Mouse (Mus musculus) heart, adult 2 months (tissue): ENCODE results near the gene Hoxa6. TPM values are rescaled to one million over a fixed set of nuclear protein-coding genes. Genes with fewer than 3 reads are reported as not detected.

Experiments used
- DNase-seq, 2 experiments: peaks; one replicate each; pipeline ENCODE4 v3.0.0; 2021
- H3K27ac ChIP-seq: fragments of 200-600 bp; 2 replicates; pipeline ENCODE4 v1.8.1; 2022
- H3K27me3 ChIP-seq: fragments of 200-500 bp; 2 replicates; pipeline ENCODE4 v1.6.1; 2012; ENCODE audit warnings: mild to moderate bottlenecking, low read length, inconsistent platforms, mixed read lengths; ENCODE audit not compliant: control insufficient read depth, insufficient read depth
- H3K36me3 ChIP-seq: fragments of 200-500 bp; 2 replicates; pipeline ENCODE4 v1.6.1; 2012; ENCODE audit warnings: low read length, inconsistent platforms; ENCODE audit not compliant: control insufficient read depth, insufficient read depth
- H3K4me1 ChIP-seq: fragments of 200-500 bp; 2 replicates; pipeline ENCODE4 v1.6.1; 2011; ENCODE audit warnings: low read length; ENCODE audit not compliant: control insufficient read depth, insufficient read depth
- H3K4me3 ChIP-seq: fragments of 200-600 bp; 2 replicates; pipeline ENCODE4 v1.8.1; 2022
- H3K79me2 ChIP-seq: fragments of 200-500 bp; replicated peaks from 2 replicates; pipeline ENCODE4 v1.6.1; 2012; ENCODE audit warnings: mild to moderate bottlenecking, inconsistent platforms, low read length, moderate library complexity, mixed read lengths; ENCODE audit not compliant: control insufficient read depth, insufficient read depth
- H3K9ac ChIP-seq: fragments of 200-500 bp; 2 replicates; pipeline ENCODE4 v1.6.1; 2012; ENCODE audit warnings: low read depth, mild to moderate bottlenecking, control low read depth, inconsistent platforms, low read length, mixed read lengths
- CTCF ChIP-seq: fragments of 200-600 bp; IDR thresholded peaks from 2 replicates; pipeline ENCODE4 v1.8.1; 2022; ENCODE audit warnings: antibody characterized with exemption, mild to moderate bottlenecking, moderate library complexity
- EP300 ChIP-seq: fragments of 200-500 bp; IDR thresholded peaks from 2 replicates; pipeline ENCODE4 v1.6.1; 2011; ENCODE audit warnings: low read depth, low read length, control low read depth; ENCODE audit not compliant: insufficient read depth
- POLR2A ChIP-seq: fragments of 200-500 bp; IDR thresholded peaks from 2 replicates; pipeline ENCODE4 v1.6.1; 2011; ENCODE audit warnings: mild to moderate bottlenecking, low read depth, low read length, control low read depth; ENCODE audit not compliant: insufficient read depth
- WGBS: fragments of 180-500 bp; shearing (Covaris S2); methylation state at CpG from one replicate; pipeline ENCODE4 v1.1.7; 2018; 5-methylcytosine and 5-hydroxymethylcytosine counted together
- intact Hi-C: fragments of 180-260 bp; cut with DNase I; formaldehyde crosslinking; loops from one replicate; pipeline ENCODE4 v1.15.1; 2025
- long read RNA-seq: library from polyadenylated mRNA; stranded (forward); transcript quantifications from one replicate; pipeline ENCODE4 v2.0.0, GENCODE M21; 2021
- polyA plus RNA-seq: library from polyadenylated mRNA; depleted of rRNA; stranded (reverse); fragments of >200 nt; gene quantifications from 2 replicates; pipeline ENCODE4 v1.2.3, GENCODE M21; 2012; rRNA removed
- total RNA-seq, 2 experiments: library from RNA; stranded (reverse); gene quantifications; 2 replicates each; pipeline ENCODE4 v1.2.3; 2021

The Hoxa6 gene
- not detected for total RNA-seq
- polyA plus RNA-seq, result not detected in 2 replicates
- long read RNA-seq, result 0 reads

GRCm38 (mm10) chr6:52208072-52208867, at the start of gene Hoxa6:
Gene Hoxa6, minus strand, starts transcription at chr6:52208722.
- TF ChIP-seq POLR2A (no peak), CTCF (no peak), EP300 (no peak)
- H3K27ac ChIP-seq, result no peak within 1 kb of the TSS
- no peaks in the 10 kb centered on the region for H3K79me2 ChIP-seq
- H3K27me3 ChIP-seq, result peaks cover 46% of the 10 kb centered on the region
- WGBS, result 5% methylated on average over 47 of the region's 47 CpGs
- no peaks in the 10 kb centered on the region; the same call in 1 of the 2 replicates for H3K4me1 ChIP-seq
- DNase-seq, result peak; percentile 15 to 29
- no peak within 1 kb of the TSS for H3K9ac ChIP-seq
- no peaks in the 10 kb centered on the region for H3K36me3 ChIP-seq
- peak within 1 kb of the TSS; percentile 22; the same call in 1 of the 2 replicates for H3K4me3 ChIP-seq
- intact Hi-C loops, result no loop called here

GRCm38 (mm10) chr6:52256956-52257355, 48.4 kb upstream of the Hoxa6 start:
- DNase-seq, result peak; percentile 78 to 88
- WGBS, result 2% methylated on average over 6 of the region's 6 CpGs
- intact Hi-C loops, result loop anchor here (1.0 to 5.0 kb wide), 7 partner anchors 320 to 885 kb away; no protein-coding TSS in a partner anchor
- Histone ChIP-seq H3K4me1 (no peaks in the 10 kb centered on the region; the same call in 1 of the 2 replicates), H3K27ac (no peak overlapping the region), H3K27me3 (peaks cover 37% of the 10 kb centered on the region), H3K36me3 (no peaks in the 10 kb centered on the region), H3K4me3 (no peak overlapping the region), H3K9ac (no peak overlapping the region), H3K79me2 (no peaks in the 10 kb centered on the region)
- TF ChIP-seq EP300, result 0 out of 2 replicates have a peak, but pooled peaks have one; percentile 64
- TF ChIP-seq CTCF, result peak; percentile 93
- no peak for TF ChIP-seq POLR2A

- H3K4me1 ChIP-seq, result no peaks in the 10 kb centered on the region
- peaks cover 25% of the 10 kb centered on the region for H3K27me3 ChIP-seq
- H3K27ac ChIP-seq, result no peak overlapping the region
- 4% methylated on average over 59 of the region's 59 CpGs for WGBS
- no peak overlapping the region for H3K9ac ChIP-seq
- TF ChIP-seq EP300 (no peak), CTCF (no peak), POLR2A (no peak)
- no peaks in the 10 kb centered on the region for H3K79me2 ChIP-seq
- intact Hi-C loops, result loop anchor here (5.0 kb wide), 1 partner anchor 37 kb away; no protein-coding TSS in a partner anchor
- no peaks in the 10 kb centered on the region for H3K36me3 ChIP-seq
- DNase-seq, result peak; percentile 29 to 53
- H3K4me3 ChIP-seq, result no peak overlapping the region
These were observed 45.3 kb upstream of the Hoxa6 start for GRCm38 (mm10) chr6:52253511-52254500.

- peak in 1 of 2 experiments; percentile 32 for DNase-seq
- 3% methylated on average over 35 of the region's 35 CpGs for WGBS
- H3K27me3 ChIP-seq, result peaks cover 33% of the 10 kb centered on the region
- H3K36me3 ChIP-seq, result no peaks in the 10 kb centered on the region
- H3K4me3 ChIP-seq, result no peak overlapping the region
- intact Hi-C loops, result loop anchor here (5.0 kb wide), 1 partner anchor 36 kb away; no protein-coding TSS in a partner anchor
- H3K79me2 ChIP-seq, result no peaks in the 10 kb centered on the region
- no peak for TF ChIP-seq EP300
- H3K4me1 ChIP-seq, result no peaks in the 10 kb centered on the region
- H3K9ac ChIP-seq, result no peak overlapping the region
- H3K27ac ChIP-seq, result no peak overlapping the region
These were observed 44.4 kb upstream of the Hoxa6 start for GRCm38 (mm10) chr6:52252775-52253376.

GRCm38 (mm10) chr6:52252016-52252774, 43.7 kb upstream of the Hoxa6 start:
- H3K4me1 ChIP-seq, result no peaks in the 10 kb centered on the region
- H3K36me3 ChIP-seq, result no peaks in the 10 kb centered on the region
- peaks cover 34% of the 10 kb centered on the region for H3K27me3 ChIP-seq
- H3K9ac ChIP-seq, result no peak overlapping the region
- peak in 1 of 2 experiments; percentile 18 for DNase-seq
- H3K4me3 ChIP-seq, result no peak overlapping the region
- TF ChIP-seq EP300 (no peak), CTCF (no peak), POLR2A (no peak)
- H3K27ac ChIP-seq, result no peak overlapping the region
- 9% methylated on average over 24 of the region's 24 CpGs for whole genome bisulfite sequencing
- intact Hi-C loops, result loop anchor here (5.0 kb wide), 1 partner anchor 35 kb away; no protein-coding TSS in a partner anchor
- no peaks in the 10 kb centered on the region for H3K79me2 ChIP-seq
